24 mouse cellular contexts compared by ENCODE assay signal in genomic region chr11:20139711-20140110, GRCm38 (mm10). TPM values are rescaled to one million over a fixed set of nuclear protein-coding genes. Genes with fewer than 3 reads are reported as not detected.
DNase-seq lines count a peak whose midpoint lies in the region; ATAC-seq and TF ChIP-seq lines count a peak whose summit lies in the region.
"Had no signal": no experiment of that assay in that cellular context is flagged by ENCODE, and none has a peak within 500 bp of the region (broad histone marks: within the 10 kb centered on the region; RNA-seq: fewer than 3 reads in every experiment).

No protein-coding gene starts in this region.

- no peak for TF ChIP-seq CTCF in E14TG2a.4 (conservative IDR thresholded peaks at IDR 0.05; ENCODE audit: low read length)
- no peak for TF ChIP-seq CTCF in intestine, postnatal 0 days (IDR thresholded peaks at IDR 0.05; ENCODE audit: low read depth)

- WGBS in intestine, postnatal 0 days: 95% methylated on average over 2 of the region's 2 CpGs

- H3K9ac ChIP-seq in intestine, postnatal 0 days (ENCODE audit: low read depth, low read length): no peak overlapping the region
- H3K9ac ChIP-seq: embryonic facial prominence, embryonic 12.5 days; forebrain, embryonic 13.5 days; forebrain, embryonic 15.5 days; forebrain, postnatal 0 days had no signal

- peak overlapping the region; percentile 37 for H3K4me3 ChIP-seq in E14TG2a.4 (replicated peaks; ENCODE audit: low read length)
- H3K4me3 ChIP-seq in intestine, postnatal 0 days (ENCODE audit: low read depth, low read length): no peak overlapping the region
- H3K4me3 ChIP-seq: embryonic facial prominence, embryonic 10.5 days; embryonic facial prominence, embryonic 12.5 days; forebrain, embryonic 13.5 days; forebrain, embryonic 15.5 days had no signal

- peak; percentile 61 for DNase-seq in ES-CJ7 (ENCODE audit: low read depth, low spot score)
- peak; percentile 66 for DNase-seq in R1 (ENCODE audit: low read depth, low spot score)
- no peak for DNase-seq in cerebellum, postnatal 25 days
- no peak for DNase-seq in gastrocnemius, postnatal 25 days
- DNase-seq: adrenal gland, adult 8-10 months; adrenal gland, postnatal 25 days; B cell, adult 2 months; cerebellum, adult 11 months; cerebellum, adult 18-20 months; cerebellum, adult 8-10 months; cerebellum, adult 9-11 months; cerebellum, postnatal 14 days; forebrain, postnatal 0 days had no signal

- peaks cover 4% of the 10 kb centered on the region; the same call in 1 of the 2 replicates for H3K9me3 ChIP-seq in E14TG2a.4 (ENCODE audit: low read length)
- H3K9me3 ChIP-seq in intestine, postnatal 0 days (ENCODE audit: control insufficient read depth): no peaks in the 10 kb centered on the region
- H3K9me3 ChIP-seq: embryonic facial prominence, embryonic 10.5 days; embryonic facial prominence, embryonic 12.5 days; forebrain, embryonic 13.5 days; forebrain, embryonic 15.5 days; G1E had no signal

- H3K36me3 ChIP-seq in E14TG2a.4 (ENCODE audit: insufficient read depth, low read length): peaks cover 11% of the 10 kb centered on the region; the same call in 1 of the 2 replicates
- H3K36me3 ChIP-seq in intestine, postnatal 0 days (ENCODE audit: control insufficient read depth, insufficient read depth): no peaks in the 10 kb centered on the region
- H3K36me3 ChIP-seq: embryonic facial prominence, embryonic 10.5 days; embryonic facial prominence, embryonic 12.5 days; forebrain, embryonic 15.5 days; G1E had no signal

- peaks cover 82% of the 10 kb centered on the region for H3K4me1 ChIP-seq in E14TG2a.4 (replicated peaks; ENCODE audit: low read depth, low read length)
- H3K4me1 ChIP-seq in intestine, postnatal 0 days (replicated peaks; ENCODE audit: control insufficient read depth, insufficient read depth, low read length): 0 out of 2 replicates have a peak, but pooled peaks cover 4% of the 10 kb centered on the region
- H3K4me1 ChIP-seq: embryonic facial prominence, embryonic 10.5 days; embryonic facial prominence, embryonic 12.5 days; forebrain, embryonic 13.5 days; forebrain, embryonic 15.5 days had no signal

- no peak overlapping the region for H3K27ac ChIP-seq in intestine, postnatal 0 days (ENCODE audit: low read depth, low read length)
- H3K27ac ChIP-seq: embryonic facial prominence, embryonic 10.5 days; embryonic facial prominence, embryonic 12.5 days; forebrain, embryonic 13.5 days; forebrain, embryonic 15.5 days had no signal

- no peak overlapping the region for H3K4me2 ChIP-seq in intestine, postnatal 0 days (replicated peaks; ENCODE audit: low read depth)
- H3K4me2 ChIP-seq: embryonic facial prominence, embryonic 12.5 days; forebrain, embryonic 13.5 days; forebrain, embryonic 15.5 days had no signal

- ATAC-seq in intestine, postnatal 0 days: no peak
- ATAC-seq: activated CD4-positive, CD25-positive, alpha-beta regulatory T cell, adult 4 months; CD4-positive, CD25-positive, alpha-beta regulatory T cell, adult 4 months; forebrain, embryonic 13.5 days; forebrain, embryonic 15.5 days; forebrain, postnatal 0 days; Patski had no signal

- H3K27me3 ChIP-seq in E14TG2a.4 (ENCODE audit: insufficient read depth, low read length): no peaks in the 10 kb centered on the region
- H3K27me3 ChIP-seq in intestine, postnatal 0 days (replicated peaks; ENCODE audit: control insufficient read depth, insufficient read depth, low read length): no peaks in the 10 kb centered on the region
- H3K27me3 ChIP-seq: CH12.LX; embryonic facial prominence, embryonic 12.5 days; forebrain, embryonic 13.5 days; forebrain, embryonic 15.5 days; Patski had no signal

RNA-seq across cellular contexts. Expression of gene Actr2, which starts 27.0 kb away (rescaled TPM):
- 109 and 111 TPM in 2 replicates for polyA plus RNA-seq in intestine, postnatal 0 days (2015; fragmentation: Nextera tagmentation; extraction: Ambion mirVana)
- 10 to 100 TPM; 30.1 to 37.5 TPM for total RNA-seq in gastrocnemius, postnatal 25 days (2021)

Comparison
In these comparisons a context has a peak if more than half of its experiments do, and no peak if none do; other contexts are left out.
1. DNase-seq: peak in ES-CJ7 (single experiment) and R1 (single experiment); none in cerebellum, postnatal 25 days (0 of 2) and gastrocnemius, postnatal 25 days (single experiment).